Comparison of ENCODE assay signal across 9 mouse cellular contexts in the genomic region with DNA sequence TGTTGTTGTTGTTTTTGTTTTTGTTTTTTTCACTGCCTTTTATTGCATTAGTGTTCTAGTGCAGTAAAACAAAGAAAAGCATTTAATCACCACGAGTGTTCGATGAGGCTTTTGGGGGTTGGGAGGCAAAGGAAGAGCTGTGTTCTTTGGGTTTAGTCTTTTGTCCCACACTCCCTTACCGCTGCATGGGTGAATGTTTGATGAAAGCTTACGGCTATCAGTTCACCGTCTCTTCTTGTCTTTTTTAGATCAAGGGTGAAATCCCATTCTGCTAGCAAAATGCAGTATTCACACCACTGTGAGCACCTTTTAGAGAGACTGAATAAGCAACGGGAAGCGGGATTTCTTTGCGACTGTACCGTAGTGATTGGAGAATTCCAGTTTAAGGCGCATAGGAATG. TPM values are rescaled to one million over a fixed set of nuclear protein-coding genes. Genes with fewer than 3 reads are reported as not detected.
DNase-seq lines count a peak whose midpoint lies in the region; ATAC-seq and TF ChIP-seq lines count a peak whose summit lies in the region.
"Had no signal": no experiment of that assay in that cellular context is flagged by ENCODE, and none has a peak within 500 bp of the region (broad histone marks: within the 10 kb centered on the region; RNA-seq: fewer than 3 reads in every experiment).

No protein-coding gene starts in this region.

- ATAC-seq in hindbrain, embryonic 14.5 days (ENCODE audit: low FRiP score): no peak
- no peak for ATAC-seq in midbrain, embryonic 14.5 days (ENCODE audit: low FRiP score, low TSS enrichment)
- ATAC-seq in megakaryocyte-erythroid progenitor cell, adult 5-6 weeks (replicated peaks; ENCODE audit: low FRiP score, low TSS enrichment, poor library complexity, severe bottlenecking): no peak
- ATAC-seq in monocyte, adult 5-6 weeks (replicated peaks; ENCODE audit: insufficient number of reproducible peaks, low FRiP score, low TSS enrichment, poor library complexity, severe bottlenecking): no peak

- no peak for DNase-seq in kidney, adult 2 months
- no peak for DNase-seq in kidney, adult 18-20 months
- DNase-seq in brain, embryonic 14.5 days (ENCODE audit: low read depth): peak; percentile 3
- DNase-seq in hindbrain, embryonic 14.5 days (ENCODE audit: low spot score): no peak
- DNase-seq in midbrain, embryonic 14.5 days: no peak
- no peak for DNase-seq in adrenal gland, postnatal 36 days

- peaks cover 5% of the 10 kb centered on the region for H3K36me3 ChIP-seq in kidney, adult 2 months (ENCODE audit: control insufficient read depth, insufficient read depth, low read length)
- H3K36me3 ChIP-seq in hindbrain, embryonic 14.5 days (replicated peaks; ENCODE audit: control insufficient read depth, insufficient read depth): peaks cover 36% of the 10 kb centered on the region
- H3K36me3 ChIP-seq in midbrain, embryonic 14.5 days (ENCODE audit: control insufficient read depth, insufficient read depth, low read length): peaks cover 36% of the 10 kb centered on the region

- peak overlapping the region; percentile 79 for H3K9ac ChIP-seq in hindbrain, embryonic 14.5 days
- peak overlapping the region; percentile 77 for H3K9ac ChIP-seq in midbrain, embryonic 14.5 days (replicated peaks; ENCODE audit: low read length)

- peak overlapping the region; percentile 92 for H3K4me3 ChIP-seq in kidney, adult 2 months (ENCODE audit: insufficient read depth, low read depth, low read length)
- H3K4me3 ChIP-seq in hindbrain, embryonic 14.5 days (replicated peaks; ENCODE audit: low read length): peak overlapping the region; percentile 73
- peak overlapping the region; percentile 80 for H3K4me3 ChIP-seq in midbrain, embryonic 14.5 days (replicated peaks; ENCODE audit: low read depth, low read length)

- WGBS in kidney, adult 2 months: 12% methylated on average over 10 of the region's 10 CpGs
- WGBS in hindbrain, embryonic 14.5 days: 37% methylated on average over 10 of the region's 10 CpGs
- WGBS in midbrain, embryonic 14.5 days: 24% methylated on average over 10 of the region's 10 CpGs

- no peak for TF ChIP-seq POLR2A in kidney, adult 2 months (IDR thresholded peaks at IDR 0.05; ENCODE audit: low read depth, low read length)
- TF ChIP-seq POLR2A in brain, embryonic 14.5 days (IDR thresholded peaks at IDR 0.05; ENCODE audit: borderline replicate concordance, extremely low read depth, insufficient read depth, insufficient read length, poor library complexity, severe bottlenecking): no peak

- no peaks in the 10 kb centered on the region for H3K9me3 ChIP-seq in hindbrain, embryonic 14.5 days (ENCODE audit: control insufficient read depth, low read length)
- no peaks in the 10 kb centered on the region for H3K9me3 ChIP-seq in midbrain, embryonic 14.5 days (ENCODE audit: control insufficient read depth, low read length)

- H3K4me2 ChIP-seq in hindbrain, embryonic 14.5 days (replicated peaks): peak overlapping the region; percentile 82
- peak overlapping the region; percentile 74 for H3K4me2 ChIP-seq in midbrain, embryonic 14.5 days (ENCODE audit: low read length)

- no peak for TF ChIP-seq CTCF in kidney, adult 2 months (conservative IDR thresholded peaks at IDR 0.05; ENCODE audit: insufficient read depth, insufficient read length, low read depth, low read length)
- no peak for TF ChIP-seq CTCF in brain, embryonic 14.5 days (IDR thresholded peaks at IDR 0.05; ENCODE audit: borderline replicate concordance, extremely low read depth, insufficient read depth, insufficient read length)

- peak overlapping the region; percentile 99; the same call in 1 of the 2 replicates for H3K27ac ChIP-seq in kidney, adult 2 months (ENCODE audit: insufficient read depth, low read depth, low read length)
- H3K27ac ChIP-seq in hindbrain, embryonic 14.5 days: peak overlapping the region; percentile 89; the same call in 1 of the 2 replicates
- H3K27ac ChIP-seq in midbrain, embryonic 14.5 days (replicated peaks; ENCODE audit: low read depth, low read length): no peak overlapping the region

- peaks cover 10% of the 10 kb centered on the region; the same call in 1 of the 2 replicates for H3K4me1 ChIP-seq in kidney, adult 2 months (ENCODE audit: control insufficient read depth, insufficient read depth, low read length)
- peaks cover 15% of the 10 kb centered on the region; the same call in 1 of the 2 replicates for H3K4me1 ChIP-seq in hindbrain, embryonic 14.5 days (replicated peaks; ENCODE audit: control insufficient read depth, insufficient read depth, low read length)
- peaks cover 6% of the 10 kb centered on the region for H3K4me1 ChIP-seq in midbrain, embryonic 14.5 days (ENCODE audit: control insufficient read depth, insufficient read depth, low read length)

- no peaks in the 10 kb centered on the region for H3K27me3 ChIP-seq in kidney, adult 2 months (replicated peaks; ENCODE audit: control insufficient read depth, insufficient read depth, low read length)
- H3K27me3 ChIP-seq in hindbrain, embryonic 14.5 days (ENCODE audit: control insufficient read depth, insufficient read depth, low read length): no peaks in the 10 kb centered on the region
- H3K27me3 ChIP-seq in midbrain, embryonic 14.5 days (ENCODE audit: control insufficient read depth, insufficient read depth, low read length): no peaks in the 10 kb centered on the region; the same call in 1 of the 2 replicates

RNA-seq across cellular contexts. Expression of gene Mynn, which starts 1.4 kb away (rescaled TPM):
- polyA plus RNA-seq in kidney, adult 2 months (2012; rRNA removed): 9.9 and 11.2 TPM in 2 replicates
- 16.0 and 20.6 TPM in 2 replicates for polyA plus RNA-seq in brain, embryonic 14.5 days (2012; rRNA removed)
- polyA plus RNA-seq in hindbrain, embryonic 14.5 days (2014; fragmentation: Nextera tagmentation; extraction: Ambion mirVana): 33.5 and 33.7 TPM in 2 replicates
- polyA plus RNA-seq in midbrain, embryonic 14.5 days (2014; fragmentation: Nextera tagmentation; extraction: Ambion mirVana): 32.8 and 41.8 TPM in 2 replicates
- 20.2 and 21.1 TPM in 2 replicates for total RNA-seq in megakaryocyte-erythroid progenitor cell, adult 5-6 weeks (2014; fragmentation: Nextera tagmentation)
- 20.9 and 35.4 TPM in 2 replicates for total RNA-seq in megakaryocyte-erythroid progenitor cell, adult 5-6 weeks (2017)
- 10 to 100 TPM; 19.0 to 24.1 TPM for total RNA-seq in adrenal gland, postnatal 36 days (2021)
- 32.7 to 46.4 TPM (median 44.5 TPM) in 3 replicates for total RNA-seq in monocyte, adult 5-6 weeks (2017)

RNA-seq across cellular contexts. Expression of gene Actrt3, which starts 3.5 kb away (rescaled TPM):
- polyA plus RNA-seq in kidney, adult 2 months (2012; rRNA removed): 0.07 and 0.16 TPM in 2 replicates
- 0.11 and 0.13 TPM in 2 replicates for polyA plus RNA-seq in brain, embryonic 14.5 days (2012; rRNA removed)
- polyA plus RNA-seq in hindbrain, embryonic 14.5 days (2014; fragmentation: Nextera tagmentation; extraction: Ambion mirVana): 0.65 and 0.74 TPM in 2 replicates
- 0.15 and 0.38 TPM in 2 replicates for polyA plus RNA-seq in midbrain, embryonic 14.5 days (2014; fragmentation: Nextera tagmentation; extraction: Ambion mirVana)
- not detected in 2 replicates for total RNA-seq in megakaryocyte-erythroid progenitor cell, adult 5-6 weeks (2014; fragmentation: Nextera tagmentation)
- not detected in 2 replicates for total RNA-seq in megakaryocyte-erythroid progenitor cell, adult 5-6 weeks (2017)
- not detected for total RNA-seq in adrenal gland, postnatal 36 days (2021)
- total RNA-seq in monocyte, adult 5-6 weeks (2017): 1.1 TPM in 1 of 3 replicates, not detected in the others
- total RNA-seq: gastrocnemius, adult 18-20 months had no signal

RNA-seq across cellular contexts. Expression of gene Lrriq4, which starts 41.1 kb away (rescaled TPM):
- 0.16 and 0.20 TPM in 2 replicates for polyA plus RNA-seq in kidney, adult 2 months (2012; rRNA removed)
- polyA plus RNA-seq in brain, embryonic 14.5 days (2012; rRNA removed): 0.05 TPM in 1 of 2 replicates, not detected in the other
- polyA plus RNA-seq in hindbrain, embryonic 14.5 days (2014; fragmentation: Nextera tagmentation; extraction: Ambion mirVana): 0.08 TPM in 1 of 2 replicates, not detected in the other
- polyA plus RNA-seq in midbrain, embryonic 14.5 days (2014; fragmentation: Nextera tagmentation; extraction: Ambion mirVana): not detected in 2 replicates
- total RNA-seq in megakaryocyte-erythroid progenitor cell, adult 5-6 weeks (2014; fragmentation: Nextera tagmentation): not detected in 2 replicates
- total RNA-seq in megakaryocyte-erythroid progenitor cell, adult 5-6 weeks (2017): not detected in 2 replicates
- not detected for total RNA-seq in adrenal gland, postnatal 36 days (2021)
- total RNA-seq in monocyte, adult 5-6 weeks (2017): not detected in 3 replicates
- total RNA-seq: gastrocnemius, adult 18-20 months had no signal

RNA-seq across cellular contexts. Expression of gene Lrrc34, which starts 44.4 kb away (rescaled TPM):
- 0.05 and 0.13 TPM in 2 replicates for polyA plus RNA-seq in kidney, adult 2 months (2012; rRNA removed)
- 0.35 and 0.63 TPM in 2 replicates for polyA plus RNA-seq in brain, embryonic 14.5 days (2012; rRNA removed)
- polyA plus RNA-seq in hindbrain, embryonic 14.5 days (2014; fragmentation: Nextera tagmentation; extraction: Ambion mirVana): 1.7 and 2.9 TPM in 2 replicates
- polyA plus RNA-seq in midbrain, embryonic 14.5 days (2014; fragmentation: Nextera tagmentation; extraction: Ambion mirVana): 0.82 and 1.1 TPM in 2 replicates
- total RNA-seq in megakaryocyte-erythroid progenitor cell, adult 5-6 weeks (2014; fragmentation: Nextera tagmentation): not detected in 2 replicates
- not detected in 2 replicates for total RNA-seq in megakaryocyte-erythroid progenitor cell, adult 5-6 weeks (2017)
- under 1 TPM in 1 of 2 experiments, not detected in 1; 0.13 TPM for total RNA-seq in adrenal gland, postnatal 36 days (2021)
- not detected in 3 replicates for total RNA-seq in monocyte, adult 5-6 weeks (2017)
- total RNA-seq: gastrocnemius, adult 18-20 months had no signal

RNA-seq across cellular contexts. Expression of gene Mecom, which starts 55.4 kb away (rescaled TPM):
- 12.9 and 16.1 TPM in 2 replicates for polyA plus RNA-seq in kidney, adult 2 months (2012; rRNA removed)
- 3.7 and 7.3 TPM in 2 replicates for polyA plus RNA-seq in brain, embryonic 14.5 days (2012; rRNA removed)
- 12.6 and 13.7 TPM in 2 replicates for polyA plus RNA-seq in hindbrain, embryonic 14.5 days (2014; fragmentation: Nextera tagmentation; extraction: Ambion mirVana)
- polyA plus RNA-seq in midbrain, embryonic 14.5 days (2014; fragmentation: Nextera tagmentation; extraction: Ambion mirVana): 4.6 and 10.1 TPM in 2 replicates
- total RNA-seq in megakaryocyte-erythroid progenitor cell, adult 5-6 weeks (2014; fragmentation: Nextera tagmentation): 1.5 TPM in 1 of 2 replicates, not detected in the other
- 6.5 and 8.8 TPM in 2 replicates for total RNA-seq in megakaryocyte-erythroid progenitor cell, adult 5-6 weeks (2017)
- 1 to 10 TPM; 6.4 TPM for total RNA-seq in adrenal gland, postnatal 36 days (2021)
- not detected in 3 replicates for total RNA-seq in monocyte, adult 5-6 weeks (2017)
